Mouse (Mus musculus): ENCODE results near the gene Mfsd12.

Mfsd12 gene

GRCm38 (mm10) chr10:81383802-81384604 lies 26.7 kb downstream of the Mfsd12 start, which contains the start of the genes Dohh and Gm48551:
Dohh (plus strand) TSS chr10:81384428.
Gm48551 (plus strand) TSS chr10:81384466.
- peak; percentile 98 for DNase-seq (ENCODE audit: low spot score)

GRCm38 (mm10) chr10:81384605-81384982 lies 27.3 kb downstream of the Mfsd12 start:
- DNase-seq (ENCODE audit: low spot score) = no peak

GRCm38 (mm10) chr10:81385603-81386306 lies 28.5 kb downstream of the Mfsd12 start:
- DNase-seq (ENCODE audit: low spot score) = no peak

DNA sequence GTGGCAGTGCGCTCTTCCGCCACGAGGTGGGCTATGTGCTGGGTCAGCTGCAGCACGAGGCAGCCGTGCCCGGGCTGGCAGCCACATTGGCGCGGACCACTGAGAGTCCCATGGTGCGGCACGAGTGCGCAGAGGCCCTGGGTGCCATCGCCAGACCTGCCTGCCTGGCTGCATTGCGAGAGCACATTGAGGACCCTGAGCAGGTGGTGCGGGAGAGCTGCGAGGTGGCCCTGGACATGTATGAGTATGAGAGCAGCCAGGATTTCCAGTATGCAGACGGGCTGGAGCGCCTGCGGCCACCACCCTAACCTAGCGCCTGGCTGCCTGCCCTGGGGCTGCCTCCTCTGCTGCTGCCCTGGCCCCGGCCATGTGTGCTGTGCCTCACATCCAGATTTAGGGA lies 30.4 kb downstream of the Mfsd12 start:
- no peak for DNase-seq (ENCODE audit: low spot score)

- DNase-seq (ENCODE audit: low spot score) = no peak
Observed at GRCm38 (mm10) chr10:81388505-81389055, 31.3 kb downstream of the Mfsd12 start, which contains the start of gene Gm48552. Gm48552 (plus strand) TSS chr10:81389005.

DNA sequence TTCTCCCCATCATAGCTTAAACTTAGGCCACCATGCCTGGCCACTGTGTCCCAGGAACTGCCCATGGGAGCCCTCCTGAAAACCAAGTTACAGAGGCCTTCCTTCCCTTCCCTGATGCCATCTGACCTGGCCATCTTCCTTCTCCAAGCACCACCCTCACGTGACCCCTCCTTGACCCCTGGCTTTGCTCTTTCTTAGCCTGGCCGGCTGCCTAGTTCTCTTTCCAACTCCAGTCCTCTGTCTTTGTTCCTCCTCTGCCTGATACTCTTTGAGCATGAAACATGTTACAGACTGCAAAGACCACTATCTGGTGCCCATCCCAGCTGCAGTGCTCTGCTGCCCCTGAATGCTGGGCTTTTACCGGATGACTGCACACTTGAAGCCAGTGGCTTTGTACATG lies 32.1 kb downstream of the Mfsd12 start:
- DNase-seq (ENCODE audit: low spot score) = no peak

DNA sequence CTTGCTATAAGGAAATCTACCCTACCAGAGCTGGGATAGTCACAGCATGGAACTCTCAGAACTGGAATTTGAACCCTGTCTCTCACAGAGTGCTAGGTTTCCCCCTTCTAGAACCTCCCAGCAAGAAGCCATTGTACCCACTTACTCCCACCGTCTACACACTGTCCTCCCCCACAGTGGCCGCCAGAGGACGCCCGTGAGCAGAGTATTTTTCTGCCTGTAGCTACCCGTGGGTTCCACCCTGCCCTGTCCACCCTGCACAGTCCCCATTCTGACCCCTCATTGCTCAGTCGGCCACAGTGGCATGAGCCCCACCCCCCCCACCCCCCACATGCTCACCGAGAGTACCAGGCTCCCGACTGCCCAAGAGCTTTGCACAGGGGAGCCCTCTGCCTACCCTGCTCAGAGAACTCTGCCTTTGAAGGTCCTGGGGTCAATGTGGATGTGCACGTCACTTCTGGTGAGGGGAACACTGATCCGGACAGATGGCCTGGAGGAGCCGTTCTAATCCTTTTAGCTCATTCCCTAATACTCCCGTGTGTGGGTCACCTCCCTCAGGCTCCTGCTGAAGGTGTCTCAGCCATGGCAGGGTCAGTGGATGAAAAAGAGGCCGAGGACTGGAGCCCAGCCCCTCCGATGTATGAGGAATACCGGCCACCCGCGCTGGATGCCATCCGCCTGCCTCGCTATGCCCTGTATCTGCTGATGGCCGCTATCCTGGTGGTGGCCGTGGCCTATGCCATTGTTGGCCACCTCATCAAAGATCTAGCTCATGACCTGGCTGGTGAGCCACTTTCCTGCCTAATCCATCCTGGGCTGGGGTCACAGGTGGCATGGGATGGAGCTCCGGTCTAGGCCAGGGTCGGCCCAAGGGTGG lies 32.7 kb downstream of the Mfsd12 start:
- DNase-seq (ENCODE audit: low spot score) = peak; percentile 75

DNA sequence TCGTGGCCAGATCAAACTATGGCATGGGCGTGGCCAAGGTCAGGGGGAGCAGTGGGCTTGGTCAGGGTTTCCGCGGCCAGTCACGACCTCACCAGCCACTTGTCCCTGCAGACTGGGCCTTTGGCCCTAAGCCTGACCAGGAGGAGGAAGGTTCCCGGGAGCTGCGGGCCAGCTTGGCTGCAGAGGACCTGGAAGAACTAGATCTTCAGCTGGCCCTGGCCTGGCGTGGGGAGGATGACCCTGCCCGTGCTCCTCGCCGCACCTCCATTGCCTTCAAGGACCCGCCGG lies 33.3 kb downstream of the Mfsd12 start:
- DNase-seq (ENCODE audit: low spot score) = no peak

GRCm38 (mm10) chr10:81392270-81392669 lies 35.0 kb downstream of the Mfsd12 start:
- no peak for DNase-seq (ENCODE audit: low spot score)

GRCm38 (mm10) chr10:81392781-81393185 lies 35.5 kb downstream of the Mfsd12 start, which contains the start of gene Smim24:
Smim24 (plus strand) TSS chr10:81393051.
- no peak for DNase-seq (ENCODE audit: low spot score)

DNA sequence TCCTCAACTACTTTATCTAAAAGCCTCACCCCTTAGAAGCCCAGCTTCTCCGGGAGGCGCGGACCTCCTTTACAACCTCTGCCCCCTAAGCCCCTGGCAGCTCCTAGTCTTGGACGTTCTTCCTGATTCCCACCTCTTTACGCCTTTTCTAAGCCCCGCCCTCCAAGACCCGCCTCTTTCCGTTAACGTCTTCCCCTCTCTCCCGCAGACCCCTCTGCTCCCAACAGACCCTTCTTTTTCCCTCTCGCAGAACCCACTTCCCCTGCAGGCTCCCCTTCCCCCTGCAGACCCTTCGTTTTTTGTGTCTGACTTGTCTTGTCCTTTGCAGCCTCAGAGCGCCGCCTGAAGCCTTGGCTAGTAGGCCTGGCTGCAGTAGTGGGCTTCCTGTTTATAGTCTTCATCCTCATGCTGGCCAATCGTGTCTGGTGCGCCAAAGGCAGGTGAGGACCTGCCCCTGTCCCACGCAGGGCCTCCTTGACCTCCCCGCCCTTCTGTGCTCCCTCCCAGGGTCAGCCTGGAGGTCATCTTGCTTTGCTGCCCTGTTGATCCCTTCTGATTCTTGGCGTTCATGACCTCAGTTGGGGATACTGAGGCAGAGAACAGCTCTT lies 36.3 kb downstream of the Mfsd12 start:
- no peak for DNase-seq (ENCODE audit: low spot score)

DNA sequence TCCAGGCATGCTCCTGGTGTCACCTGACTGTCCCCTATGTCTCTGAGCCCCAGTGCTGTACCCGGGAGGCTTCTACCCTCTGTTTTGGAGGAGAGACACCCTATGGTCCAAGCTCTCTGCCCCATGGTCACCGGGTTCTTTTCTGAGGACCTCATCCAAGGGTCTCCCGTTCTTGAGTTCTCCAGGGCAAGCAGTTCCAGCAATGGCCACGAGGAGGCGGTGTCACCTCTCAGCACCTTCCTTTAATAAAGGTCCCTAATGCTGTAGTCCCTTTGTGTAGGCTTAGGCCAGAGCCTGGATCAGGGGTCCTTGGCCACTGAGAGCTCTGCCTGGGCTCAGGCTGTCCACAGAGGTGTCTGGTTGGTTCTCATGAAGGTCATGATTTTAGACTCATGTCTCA lies 37.8 kb downstream of the Mfsd12 start:
- DNase-seq (ENCODE audit: low spot score) = no peak

DNA sequence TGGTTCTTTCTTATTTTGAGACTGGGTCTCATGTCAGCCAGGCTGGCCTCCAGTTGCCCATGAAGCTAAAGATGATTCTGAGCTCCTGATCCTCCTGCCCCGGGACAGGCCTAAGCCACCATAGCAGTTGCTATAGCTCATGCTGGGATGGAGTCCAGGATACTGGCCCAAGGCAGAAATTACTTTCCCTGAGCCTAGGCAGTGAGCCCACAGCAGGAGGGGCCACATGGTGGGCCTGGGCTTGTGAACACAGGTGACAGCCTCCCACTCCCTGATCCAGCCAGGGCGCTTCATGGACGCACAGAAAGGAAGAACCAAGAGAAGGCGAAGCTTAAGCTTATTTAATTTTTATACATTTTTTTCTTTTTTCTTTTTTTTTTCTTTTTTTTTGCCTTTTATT lies 38.6 kb downstream of the Mfsd12 start:
- DNase-seq (ENCODE audit: low spot score) = no peak

- no peak for DNase-seq (ENCODE audit: low spot score)
Observed at GRCm38 (mm10) chr10:81396749-81397148, 39.5 kb downstream of the Mfsd12 start.

GRCm38 (mm10) chr10:81399296-81399695 lies 42.0 kb downstream of the Mfsd12 start:
- no peak for DNase-seq (ENCODE audit: low spot score)

DNA sequence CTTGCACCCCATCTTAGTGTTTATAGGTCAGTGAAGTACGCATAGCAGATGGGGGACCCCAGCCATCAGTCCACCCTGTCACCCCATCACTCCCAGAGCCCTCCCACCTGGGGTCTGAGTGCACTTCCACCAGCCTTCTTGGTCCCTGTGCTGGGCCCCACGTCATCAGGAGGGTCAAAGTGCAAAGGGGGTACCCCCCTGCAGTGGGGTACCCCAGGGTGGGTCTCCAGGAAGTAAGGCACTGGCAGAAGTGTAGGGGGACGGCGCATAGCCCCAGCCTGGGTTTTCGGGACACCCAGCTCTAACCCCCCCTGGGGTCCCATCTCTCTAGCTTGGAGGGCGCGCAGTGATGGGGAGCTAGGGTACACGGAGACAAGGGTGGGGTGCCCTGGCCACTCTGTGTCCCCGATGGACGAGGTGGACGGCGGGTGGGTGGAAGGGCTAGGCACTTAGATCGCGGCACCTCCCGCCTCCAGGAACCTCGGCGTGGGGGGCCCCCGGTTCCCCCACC lies 42.6 kb downstream of the Mfsd12 start:
- DNase-seq (ENCODE audit: low spot score) = no peak

DNA sequence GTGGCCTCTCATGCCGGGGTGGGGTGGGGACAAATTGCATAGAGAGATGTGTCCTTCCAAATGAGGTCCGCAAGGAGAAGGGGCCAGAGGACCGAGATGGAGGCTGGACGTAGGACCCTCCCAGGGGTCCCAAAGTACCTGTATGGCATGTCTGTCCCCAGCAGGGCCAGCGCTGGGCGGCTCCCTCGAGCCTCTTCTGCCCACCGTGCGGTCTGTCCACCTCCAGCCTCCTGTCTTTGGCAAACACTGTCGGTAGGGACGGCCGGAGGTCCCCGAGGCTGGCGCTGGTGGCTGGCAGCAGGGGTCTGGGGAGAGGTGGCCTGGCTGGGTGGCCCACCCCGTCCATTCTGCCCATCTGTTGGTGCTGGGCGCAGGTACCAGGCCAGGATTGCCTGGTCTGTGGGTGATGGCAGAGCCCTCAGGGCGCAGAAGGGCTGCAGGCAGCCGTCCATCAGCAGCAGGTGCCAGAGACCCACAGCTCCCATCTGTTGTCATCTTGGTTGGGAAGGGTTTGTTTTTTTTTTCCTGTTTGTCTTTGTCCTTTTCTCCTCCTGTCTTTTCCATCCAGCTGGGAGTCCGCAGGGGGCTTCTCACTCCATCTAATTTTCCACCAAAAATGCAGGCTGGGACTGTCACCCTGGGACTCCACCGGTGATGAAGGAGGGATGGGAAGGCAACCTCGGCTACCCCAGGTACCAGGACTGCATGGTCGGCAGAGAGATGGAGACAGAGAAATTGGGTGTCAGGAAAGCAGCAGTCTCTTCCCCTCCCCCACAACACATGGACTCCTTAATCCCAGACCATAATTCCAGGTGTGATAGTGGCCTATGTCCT lies 43.3 kb downstream of the Mfsd12 start:
- DNase-seq (ENCODE audit: low spot score) = no peak

DNA sequence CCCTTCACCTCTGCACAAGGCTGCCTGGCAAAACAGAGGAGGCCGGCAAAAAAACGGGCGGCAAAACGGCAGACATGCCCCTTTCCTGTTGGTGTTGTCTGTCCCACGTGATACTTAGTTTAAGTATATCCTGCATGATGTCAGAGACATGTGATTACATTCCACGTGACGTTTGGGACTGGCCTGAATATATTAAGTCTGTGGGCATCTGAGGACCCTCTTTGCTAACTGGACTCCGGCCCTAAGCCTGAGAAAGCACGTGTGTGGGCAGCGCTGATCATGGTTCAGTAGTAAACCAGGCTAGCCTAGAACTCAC lies 43.9 kb downstream of the Mfsd12 start:
- no peak for DNase-seq (ENCODE audit: low spot score)

GRCm38 (mm10) chr10:81401521-81402226 lies 44.4 kb downstream of the Mfsd12 start:
- peak; percentile 69 for DNase-seq (ENCODE audit: low spot score)

DNA sequence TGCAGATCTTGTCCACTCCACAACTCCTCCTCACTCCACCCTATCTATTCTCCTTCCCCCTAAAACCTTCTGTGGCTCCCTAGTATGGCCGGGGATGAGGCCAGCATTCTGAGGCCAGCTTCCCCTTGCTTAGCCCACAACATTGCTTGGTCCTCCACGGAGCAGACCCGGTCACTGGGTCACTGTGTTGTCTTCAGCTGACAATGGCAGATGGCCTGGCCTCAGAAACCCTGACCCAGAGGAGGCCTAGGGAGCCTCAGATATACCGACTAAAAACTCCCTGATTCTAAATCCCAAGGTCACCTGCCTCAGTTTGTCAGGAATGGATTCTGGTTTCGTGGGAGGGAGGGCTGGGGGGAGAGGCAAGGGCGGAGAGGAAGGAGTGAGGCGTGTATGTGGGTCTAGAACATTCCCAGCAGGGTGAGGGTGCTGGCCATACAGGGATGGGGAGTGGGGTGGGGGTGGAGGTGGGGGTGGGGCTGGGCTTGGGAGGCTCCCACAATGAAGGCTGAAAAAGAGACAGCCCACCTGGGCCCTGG lies 45.0 kb downstream of the Mfsd12 start:
- DNase-seq (ENCODE audit: low spot score) = no peak
